Mouse (Mus musculus) right cerebral cortex, postnatal 10 days (tissue): Measurements from ENCODE around the gene Cyp2u1.

ENCODE experiments used
- DNase-seq, 2 experiments: peaks; one replicate each; pipeline ENCODE4 v3.0.0; 2021; ENCODE audit warnings: low spot score in 2 of 2

Cyp2u1 gene

GRCm38 (mm10) chr3:131255399-131255981 is 47.5 kb downstream of the Cyp2u1 start:
- DNase-seq: no peak

GRCm38 (mm10) chr3:131254991-131255390 is 48.0 kb downstream of the Cyp2u1 start:
- no peak for DNase-seq

GRCm38 (mm10) chr3:131251601-131252000 is 51.4 kb downstream of the Cyp2u1 start:
- no peak for DNase-seq

DNA sequence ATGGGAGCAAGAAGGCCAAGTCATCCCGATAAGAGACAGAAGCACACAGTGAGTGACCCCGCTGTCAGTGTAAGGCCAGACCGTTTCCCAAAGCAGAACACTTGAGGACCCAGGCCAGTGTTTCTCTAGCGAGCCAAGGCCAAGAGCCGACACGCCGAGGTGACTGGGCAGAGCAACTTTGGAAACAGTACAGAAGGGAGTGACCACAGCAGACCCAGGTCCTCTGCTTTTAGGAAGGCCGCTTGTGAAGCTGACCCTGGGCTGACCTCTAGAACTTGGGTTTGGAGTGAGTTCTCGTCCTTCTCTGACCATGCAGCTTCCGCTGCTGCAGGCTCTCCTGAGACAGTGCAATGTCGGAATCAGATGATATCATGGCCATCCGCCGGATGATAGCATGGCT is 52.0 kb downstream of the Cyp2u1 start:
- no peak for DNase-seq

DNA sequence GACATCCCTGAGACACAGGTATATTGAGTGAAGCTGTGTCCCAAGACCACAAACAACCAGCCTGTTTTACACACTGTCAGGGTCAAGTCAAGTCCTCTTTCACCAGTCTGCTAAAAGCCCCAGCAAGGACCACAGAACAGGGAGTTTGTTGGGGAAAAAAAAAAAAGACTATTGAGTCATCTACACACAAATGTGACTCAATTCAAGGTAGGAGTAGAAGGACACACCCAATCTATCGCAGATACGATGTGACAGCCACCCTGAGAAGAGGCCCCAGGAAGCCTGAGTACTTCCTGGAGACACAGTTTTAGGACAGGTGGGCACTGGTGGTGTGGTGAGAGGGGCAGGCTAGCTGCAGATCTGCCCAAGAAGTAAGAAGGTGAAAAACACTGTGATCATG is 52.7 kb downstream of the Cyp2u1 start:
- no peak for DNase-seq

DNA sequence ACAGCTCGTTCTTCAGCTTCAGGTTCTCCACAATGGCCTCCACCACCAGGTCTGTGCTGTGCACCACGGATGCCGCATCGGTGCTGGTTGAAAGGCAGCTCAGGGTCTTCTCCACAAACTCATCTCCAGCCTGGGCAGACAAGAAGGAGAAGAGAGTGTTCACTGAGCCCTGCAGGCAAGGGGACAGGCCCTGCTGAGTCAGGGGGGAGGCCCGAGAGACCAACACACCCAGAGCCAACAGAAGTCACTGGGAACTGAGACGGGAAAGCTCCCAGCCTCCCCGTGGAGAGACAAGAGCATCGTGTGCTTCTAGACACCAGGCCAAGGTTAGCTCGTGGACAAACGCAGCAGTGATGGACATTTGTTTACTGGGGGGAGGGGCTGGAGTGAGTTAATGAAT is 54.6 kb downstream of the Cyp2u1 start:
- no peak for DNase-seq

- no peak for DNase-seq
These were observed 55.2 kb downstream of the Cyp2u1 start for GRCm38 (mm10) chr3:131247851-131248250.

DNA sequence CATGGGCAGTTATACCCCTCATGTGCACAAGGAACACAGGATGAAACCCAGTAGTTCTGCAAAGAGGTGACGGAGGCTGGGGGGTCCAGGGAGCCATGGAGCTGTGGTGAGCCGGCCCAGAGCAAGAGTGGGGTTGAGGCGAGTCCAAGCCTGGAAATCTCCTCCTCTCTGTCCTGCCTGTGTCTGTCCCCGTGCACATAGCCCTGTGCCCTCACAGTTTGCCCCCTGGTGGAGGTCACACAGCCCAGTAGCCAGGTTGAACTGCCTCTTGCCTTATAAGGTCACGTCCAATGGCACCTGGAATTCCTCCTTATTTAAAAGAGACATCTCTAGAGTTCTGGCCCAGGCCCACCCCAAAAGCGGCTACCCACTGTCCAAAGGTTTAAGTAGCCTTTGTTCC is 55.6 kb downstream of the Cyp2u1 start:
- no peak for DNase-seq

DNA sequence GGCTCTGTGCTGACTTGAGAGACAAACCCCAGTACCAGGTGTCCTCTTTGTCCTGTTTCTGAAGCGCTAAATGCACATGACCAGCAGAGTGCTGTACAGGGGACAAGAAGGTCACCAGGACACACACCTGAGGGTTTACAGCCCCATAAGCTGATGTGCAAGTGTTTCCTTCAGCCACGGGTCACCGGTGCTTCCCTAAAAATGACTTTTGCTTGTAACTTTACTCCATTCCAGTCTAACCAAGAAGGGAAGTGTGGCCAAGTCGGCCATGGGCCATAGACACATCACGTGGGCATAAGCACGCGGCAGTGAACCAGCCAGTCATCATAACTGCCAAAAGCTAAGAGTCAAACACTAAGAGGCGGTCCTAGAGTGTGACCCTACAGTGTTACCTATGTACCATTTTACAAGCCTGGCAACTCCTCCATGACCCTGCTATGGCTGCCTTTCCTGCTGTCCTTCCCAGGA is 56.4 kb downstream of the Cyp2u1 start:
- no peak for DNase-seq

DNA sequence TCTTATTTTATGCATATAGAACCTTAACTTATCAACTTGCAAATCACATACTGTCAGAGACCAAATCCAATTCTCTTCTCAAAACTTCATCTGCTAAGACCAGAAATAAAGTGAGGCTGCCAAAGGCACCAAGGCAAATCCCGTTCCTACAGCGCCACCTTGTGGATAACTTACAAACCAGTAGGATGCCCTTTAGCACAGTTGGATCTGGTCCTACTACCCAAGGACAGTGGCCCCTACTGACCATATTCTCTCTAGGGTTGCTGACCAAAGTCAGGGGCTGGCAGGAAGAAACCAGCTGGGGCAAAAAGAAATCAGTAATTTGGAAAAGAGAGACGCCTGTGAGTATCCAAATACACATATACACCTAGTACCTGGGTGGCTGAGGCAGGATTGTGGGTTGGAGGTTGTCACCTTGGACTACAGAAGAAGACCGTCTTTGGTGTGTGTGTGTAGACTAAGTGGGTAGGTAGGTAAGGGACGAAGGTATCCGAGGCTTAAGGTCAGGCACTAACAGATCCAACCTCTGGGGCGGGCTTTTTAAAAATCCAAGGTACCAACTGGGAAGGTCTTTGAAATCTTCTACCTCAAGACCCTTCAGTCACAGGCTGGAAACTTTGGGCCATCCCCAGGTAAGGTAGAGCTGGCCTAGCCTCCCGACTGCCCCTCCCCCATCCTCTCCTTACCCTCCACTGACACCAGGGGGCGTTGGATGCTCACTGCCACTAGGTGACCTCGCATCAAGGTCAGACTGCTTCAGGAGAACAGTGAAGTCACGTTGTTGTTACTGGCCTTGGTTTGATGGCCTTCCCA is 57.1 kb downstream of the Cyp2u1 start:
- peak; percentile 74 to 79 for DNase-seq
